Mouse (Mus musculus): ENCODE data around the gene Tmem168.

GRCm38 (mm10) chr6:13609353-13610140, 1.6 kb upstream of the Tmem168 start:
- no peak for TF ChIP-seq CTCF (IDR thresholded peaks at IDR 0.05; ENCODE audit: extremely low read depth, insufficient read depth, insufficient read length, insufficient replicate concordance)
- no peak for TF ChIP-seq POLR2A (IDR thresholded peaks at IDR 0.05; ENCODE audit: low read depth, low read length)
